Mouse (Mus musculus): ENCODE data around the gene Dhx58.

- TF ChIP-seq POLR2A (IDR thresholded peaks at IDR 0.05; ENCODE audit: control insufficient read depth, extremely low read depth, insufficient read depth, low read length, poor library complexity) (no peak), CTCF (IDR thresholded peaks at IDR 0.05; ENCODE audit: borderline replicate concordance, control insufficient read depth, extremely low read depth, insufficient read depth, low read length, poor library complexity) (no peak)
These were observed 21.5 kb downstream of the Dhx58 start for GRCm38 (mm10) chr11:100682526-100682925.
